Mouse (Mus musculus): ENCODE measurements at regions not wholly inside any gene's neighbourhood (a gene's known extent, or its start where the extent isn't known, plus 50 kb on each side); places are given as distances from the start of the nearest gene placed in this dataset.

DNA sequence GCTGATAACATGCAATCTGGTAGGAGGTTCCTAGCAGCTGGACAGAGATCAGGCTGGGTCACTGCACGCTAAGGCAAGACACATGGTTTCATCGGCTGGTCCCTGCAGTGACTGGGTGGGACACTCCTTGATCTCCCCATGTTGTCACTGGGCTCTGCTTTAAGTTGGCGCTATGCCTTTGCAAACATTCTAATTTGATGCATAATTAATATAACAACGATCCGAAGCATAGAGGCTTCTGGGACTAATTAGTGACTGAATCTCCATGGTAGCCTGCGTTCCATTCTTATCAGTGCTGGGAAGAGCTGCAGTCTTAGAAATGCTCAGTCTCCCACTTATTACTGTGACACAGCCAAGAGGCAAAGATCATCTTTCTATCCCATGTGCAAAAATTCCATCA, 186.8 kb downstream of the Snx19 start:
- no peak for TF ChIP-seq CTCF (IDR thresholded peaks at IDR 0.05)
- no peak for TF ChIP-seq EP300 (IDR thresholded peaks at IDR 0.05)
